Mouse (Mus musculus) layer of hippocampus, adult 18-20 months (tissue): Measurements from ENCODE around the gene Zfp663. TPM values are rescaled to one million over a fixed set of nuclear protein-coding genes. Genes with fewer than 3 reads are reported as not detected.
A peak's percentile ranks its signal among the peaks of the same experiment; 100 is the strongest.

Source experiments
- DNase-seq, 2 experiments: peaks; one replicate each; pipeline ENCODE4 v3.0.0; 2022; ENCODE audit warnings: low spot score in 2 of 2
- long read RNA-seq: library from polyadenylated mRNA; stranded (forward); transcript quantifications from one replicate; pipeline ENCODE4 v2.0.0, GENCODE M21; 2021
- total RNA-seq, 2 experiments: library from RNA; stranded (reverse); gene quantifications; 2 replicates each; pipeline ENCODE4 v1.2.3; 2021

Zfp663 gene
- total RNA-seq = under 1 TPM in 1 of 2 experiments, not detected in 1; 0.10 TPM
- long read RNA-seq = 0 reads

GRCm38 (mm10) chr2:165368496-165368895 is at the start of gene Zfp663:
TSS of gene Zfp663 (minus strand) at chr2:165368729.
- no peak for DNase-seq

GRCm38 (mm10) chr2:165417291-165417690 is 48.8 kb upstream of the Zfp663 start:
- peak; percentile 57 to 84 for DNase-seq

GRCm38 (mm10) chr2:165415795-165416194 is 47.3 kb upstream of the Zfp663 start:
- no peak for DNase-seq

GRCm38 (mm10) chr2:165415141-165415721 is 46.7 kb upstream of the Zfp663 start:
- DNase-seq = no peak

- no peak for DNase-seq
These were observed 45.8 kb upstream of the Zfp663 start for GRCm38 (mm10) chr2:165414321-165414720.

- no peak for DNase-seq
These were observed 45.4 kb upstream of the Zfp663 start for GRCm38 (mm10) chr2:165413884-165414283.

- DNase-seq = peak; percentile 64 to 79
These were observed 39.3 kb upstream of the Zfp663 start for GRCm38 (mm10) chr2:165407700-165408301.

GRCm38 (mm10) chr2:165405351-165405750 is 36.8 kb upstream of the Zfp663 start:
- no peak for DNase-seq

- no peak for DNase-seq
These were observed 36.4 kb upstream of the Zfp663 start for GRCm38 (mm10) chr2:165404951-165405350.

GRCm38 (mm10) chr2:165398164-165398785 is 29.7 kb upstream of the Zfp663 start:
- DNase-seq = no peak

GRCm38 (mm10) chr2:165397502-165398163 is 29.1 kb upstream of the Zfp663 start:
- no peak for DNase-seq

- no peak for DNase-seq
These were observed 28.4 kb upstream of the Zfp663 start for GRCm38 (mm10) chr2:165396831-165397501.

GRCm38 (mm10) chr2:165392156-165392555 is 23.6 kb upstream of the Zfp663 start:
- DNase-seq = no peak

- peak; percentile 50 to 78 for DNase-seq
These were observed 23.0 kb upstream of the Zfp663 start for GRCm38 (mm10) chr2:165391561-165391960.

GRCm38 (mm10) chr2:165389299-165389952 is 20.9 kb upstream of the Zfp663 start:
- DNase-seq = no peak

GRCm38 (mm10) chr2:165387844-165388495 is 19.4 kb upstream of the Zfp663 start, which contains the start of gene Zfp334:
TSS of gene Zfp334 (minus strand) at chr2:165388259.
- peak; percentile 94 to 98 for DNase-seq

GRCm38 (mm10) chr2:165387370-165387769 is 18.8 kb upstream of the Zfp663 start:
- no peak for DNase-seq

GRCm38 (mm10) chr2:165380050-165380449 is 11.5 kb upstream of the Zfp663 start:
- no peak for DNase-seq

GRCm38 (mm10) chr2:165376001-165376400 is 7.5 kb upstream of the Zfp663 start:
- no peak for DNase-seq

GRCm38 (mm10) chr2:165375478-165375877 is 6.9 kb upstream of the Zfp663 start:
- no peak for DNase-seq
